Mouse (Mus musculus): ENCODE measurements at regions not wholly inside any gene's neighbourhood (a gene's known extent, or its start where the extent isn't known, plus 50 kb on each side); places are given as distances from the start of the nearest gene placed in this dataset.

GRCm38 (mm10) chr14:46328064-46328463, 51.1 kb upstream of the Gm15217 start:
- Histone ChIP-seq H3K79me2 (ENCODE audit: control insufficient read depth, insufficient read depth, low read length, poor library complexity) (no peaks in the 10 kb centered on the region), H3K4me3 (ENCODE audit: control insufficient read depth in 1 of 2, insufficient read depth in 1 of 2, low read depth in 2 of 2, low read length in 2 of 2) (no peak overlapping the region), H3K36me3 (ENCODE audit: control insufficient read depth in 1 of 2, insufficient read depth in 2 of 2, low read length in 2 of 2) (no peaks in the 10 kb centered on the region), H3K9ac (ENCODE audit: control insufficient read depth, low read depth, low read length, poor library complexity, severe bottlenecking) (no peak overlapping the region), H3K27ac (ENCODE audit: control insufficient read depth, low read depth, low read length) (no peak overlapping the region), H3K9me3 (replicated peaks; ENCODE audit: insufficient read depth, low read length) (no peaks in the 10 kb centered on the region), H3K4me1 (ENCODE audit: control insufficient read depth in 1 of 2, insufficient read depth in 2 of 2, low read length in 2 of 2) (no peaks in the 10 kb centered on the region), H3K27me3 (ENCODE audit: control insufficient read depth in 1 of 2, insufficient read depth in 2 of 2, low read length in 2 of 2) (no peaks in the 10 kb centered on the region)
- DNase-seq (ENCODE audit: low read depth, low spot score): no peak
- no peak for TF ChIP-seq POLR2A (IDR thresholded peaks at IDR 0.05; ENCODE audit: control insufficient read depth in 1 of 2, insufficient read depth in 1 of 2, low read depth in 1 of 2, low read length in 2 of 2, poor library complexity in 1 of 2)
- TF ChIP-seq KAT2A (conservative IDR thresholded peaks at IDR 0.05; ENCODE audit: low read depth, low read length): no peak
- TF ChIP-seq TAL1 (IDR thresholded peaks at IDR 0.05; ENCODE audit: low read length): no peak
- no peak for TF ChIP-seq SIN3A (IDR thresholded peaks at IDR 0.05; ENCODE audit: low read length)
- TF ChIP-seq MYB (IDR thresholded peaks at IDR 0.05; ENCODE audit: low read depth, low read length): no peak
- TF ChIP-seq NRF1 (IDR thresholded peaks at IDR 0.05; ENCODE audit: insufficient read depth, low read depth, low read length, poor library complexity, severe bottlenecking): no peak
- no peak for TF ChIP-seq ZMIZ1 (IDR thresholded peaks at IDR 0.05; ENCODE audit: low read depth, low read length)
- TF ChIP-seq HCFC1 (IDR thresholded peaks at IDR 0.05; ENCODE audit: low read depth, low read length): no peak
- no peak for TF ChIP-seq CHD2 (IDR thresholded peaks at IDR 0.05; ENCODE audit: low read length)
- TF ChIP-seq RAD21 (IDR thresholded peaks at IDR 0.05; ENCODE audit: low read depth, low read length): no peak
- no peak for TF ChIP-seq USF1 (IDR thresholded peaks at IDR 0.05; ENCODE audit: low read depth, low read length)
- no peak for TF ChIP-seq TBP (IDR thresholded peaks at IDR 0.05; ENCODE audit: low read depth, low read length)
- no peak for TF ChIP-seq EP300 (IDR thresholded peaks at IDR 0.05; ENCODE audit: low read depth in 1 of 2, low read length in 2 of 2)
- no peak for TF ChIP-seq GATA1 (IDR thresholded peaks at IDR 0.05; ENCODE audit: low read depth, low read length)
- TF ChIP-seq NELFE (IDR thresholded peaks at IDR 0.05; ENCODE audit: low read depth, low read length): no peak
- no peak for TF ChIP-seq MAFK (IDR thresholded peaks at IDR 0.05; ENCODE audit: borderline replicate concordance, low read depth, low read length)
- TF ChIP-seq SMC3 (IDR thresholded peaks at IDR 0.05; ENCODE audit: low read depth, low read length): no peak
- no peak for TF ChIP-seq ZNF384 (IDR thresholded peaks at IDR 0.05; ENCODE audit: low read depth, low read length)
- no peak for TF ChIP-seq ZKSCAN1 (IDR thresholded peaks at IDR 0.05; ENCODE audit: low read depth, low read length)
- no peak for TF ChIP-seq CHD1 (IDR thresholded peaks at IDR 0.05; ENCODE audit: low read depth, low read length)

Measured in MEL (cell line).